ENCODE assay signal across 13 mouse cellular contexts in genomic region chr13:5866091-5866490, GRCm38 (mm10). TPM values are rescaled to one million over a fixed set of nuclear protein-coding genes. Genes with fewer than 3 reads are reported as not detected.
DNase-seq lines count a peak whose midpoint lies in the region; ATAC-seq and TF ChIP-seq lines count a peak whose summit lies in the region.
"Had no signal": no experiment of that assay in that cellular context is flagged by ENCODE, and none has a peak within 500 bp of the region (broad histone marks: within the 10 kb centered on the region; RNA-seq: fewer than 3 reads in every experiment).

No protein-coding gene starts in this region.

- no peak overlapping the region for H3K27ac ChIP-seq in heart, embryonic 10.5 days
- H3K27ac ChIP-seq in embryonic facial prominence, embryonic 15.5 days (replicated peaks) = no peak overlapping the region
- H3K27ac ChIP-seq in neural tube, embryonic 15.5 days (replicated peaks) = no peak overlapping the region
- H3K27ac ChIP-seq in cerebellum, adult 2 months (ENCODE audit: insufficient read depth, low read length) = no peak overlapping the region
- H3K27ac ChIP-seq: limb, embryonic 13.5 days had no signal

- no peak for TF ChIP-seq CTCF in cerebellum, adult 2 months (IDR thresholded peaks at IDR 0.05; ENCODE audit: borderline replicate concordance, insufficient read depth, low read depth, low read length)

- TF ChIP-seq POLR2A in cerebellum, adult 2 months (IDR thresholded peaks at IDR 0.05; ENCODE audit: borderline replicate concordance, insufficient read depth, low read length) = no peak

- H3K27me3 ChIP-seq in heart, embryonic 10.5 days (ENCODE audit: insufficient read depth, poor library complexity, severe bottlenecking) = no peaks in the 10 kb centered on the region
- no peaks in the 10 kb centered on the region for H3K27me3 ChIP-seq in megakaryocyte, embryonic 14.5 days (replicated peaks)
- H3K27me3 ChIP-seq in embryonic facial prominence, embryonic 15.5 days = no peaks in the 10 kb centered on the region
- H3K27me3 ChIP-seq in neural tube, embryonic 15.5 days (replicated peaks) = no peaks in the 10 kb centered on the region
- no peaks in the 10 kb centered on the region for H3K27me3 ChIP-seq in cerebellum, adult 2 months (ENCODE audit: control insufficient read depth, insufficient read depth, low read length)
- H3K27me3 ChIP-seq: limb, embryonic 13.5 days had no signal

- peak overlapping the region; percentile 46; the same call in 1 of the 2 replicates for H3K4me2 ChIP-seq in embryonic facial prominence, embryonic 15.5 days (replicated peaks)
- peak overlapping the region; percentile 60 for H3K4me2 ChIP-seq in neural tube, embryonic 15.5 days

- DNase-seq in heart, adult 11 months = peak; percentile 88
- DNase-seq in heart, embryonic 10.5 days (ENCODE audit: low spot score) = no peak
- DNase-seq in cerebellum, adult 2 months = no peak
- DNase-seq in layer of hippocampus, postnatal 14 days (ENCODE audit: low spot score in 2 of 2) = no peak
- DNase-seq: gastrocnemius, postnatal 36 days; kidney, postnatal 14 days; lung, postnatal 14 days had no signal

- H3K4me3 ChIP-seq in heart, embryonic 10.5 days = no peak overlapping the region
- H3K4me3 ChIP-seq in megakaryocyte, embryonic 14.5 days (replicated peaks) = peak overlapping the region; percentile 97
- no peak overlapping the region for H3K4me3 ChIP-seq in embryonic facial prominence, embryonic 15.5 days (replicated peaks)
- no peak overlapping the region for H3K4me3 ChIP-seq in neural tube, embryonic 15.5 days (replicated peaks)
- H3K4me3 ChIP-seq in cerebellum, adult 2 months (replicated peaks; ENCODE audit: insufficient read depth, low read depth, low read length) = no peak overlapping the region
- H3K4me3 ChIP-seq: limb, embryonic 13.5 days had no signal

- peaks cover 37% of the 10 kb centered on the region for H3K4me1 ChIP-seq in heart, embryonic 10.5 days
- peaks cover 53% of the 10 kb centered on the region for H3K4me1 ChIP-seq in megakaryocyte, embryonic 14.5 days
- H3K4me1 ChIP-seq in embryonic facial prominence, embryonic 15.5 days = peaks cover 37% of the 10 kb centered on the region
- H3K4me1 ChIP-seq in neural tube, embryonic 15.5 days = peaks cover 50% of the 10 kb centered on the region
- H3K4me1 ChIP-seq in cerebellum, adult 2 months (ENCODE audit: control insufficient read depth, insufficient read depth, low read length) = peaks cover 3% of the 10 kb centered on the region; the same call in 1 of the 2 replicates

- H3K9ac ChIP-seq in embryonic facial prominence, embryonic 15.5 days = no peak overlapping the region
- no peak overlapping the region for H3K9ac ChIP-seq in neural tube, embryonic 15.5 days (replicated peaks)
- H3K9ac ChIP-seq: limb, embryonic 13.5 days had no signal

- ATAC-seq in megakaryocyte, adult 5-6 weeks (ENCODE audit: poor library complexity, severe bottlenecking) = no peak
- no peak for ATAC-seq in embryonic facial prominence, embryonic 15.5 days (ENCODE audit: insufficient number of reproducible peaks, low FRiP score, low TSS enrichment, low read depth)
- no peak for ATAC-seq in neural tube, embryonic 15.5 days (ENCODE audit: low FRiP score)

- H3K36me3 ChIP-seq in heart, embryonic 10.5 days = peaks cover 39% of the 10 kb centered on the region
- peaks cover 67% of the 10 kb centered on the region for H3K36me3 ChIP-seq in megakaryocyte, embryonic 14.5 days (replicated peaks; ENCODE audit: low read length)
- H3K36me3 ChIP-seq in embryonic facial prominence, embryonic 15.5 days = peaks cover 37% of the 10 kb centered on the region
- peaks cover 39% of the 10 kb centered on the region for H3K36me3 ChIP-seq in neural tube, embryonic 15.5 days

- WGBS in heart, embryonic 10.5 days = 80% methylated on average over 6 of the region's 6 CpGs
- 77% methylated on average over 6 of the region's 6 CpGs for WGBS in embryonic facial prominence, embryonic 15.5 days
- WGBS in neural tube, embryonic 15.5 days = 74% methylated on average over 6 of the region's 6 CpGs
- WGBS in cerebellum, adult 2 months = 81% methylated on average over 6 of the region's 6 CpGs

- no peaks in the 10 kb centered on the region for H3K9me3 ChIP-seq in heart, embryonic 10.5 days
- no peaks in the 10 kb centered on the region for H3K9me3 ChIP-seq in megakaryocyte, embryonic 14.5 days
- H3K9me3 ChIP-seq in embryonic facial prominence, embryonic 15.5 days (replicated peaks) = no peaks in the 10 kb centered on the region
- H3K9me3 ChIP-seq in neural tube, embryonic 15.5 days (replicated peaks) = no peaks in the 10 kb centered on the region
- H3K9me3 ChIP-seq: G1E; limb, embryonic 13.5 days had no signal

RNA-seq across cellular contexts. Expression of gene Klf6, which starts 4.8 kb away (rescaled TPM):
- 56.1 and 63.8 TPM in 2 replicates for polyA plus RNA-seq in heart, embryonic 10.5 days (2016; fragmentation: Nextera tagmentation; extraction: Ambion mirVana)
- 51.6 and 132 TPM in 2 replicates for polyA plus RNA-seq in megakaryocyte, embryonic 14.5 days (2012; ENCODE audit: insufficient read depth, low replicate concordance)
- 160 and 180 TPM in 2 replicates for total RNA-seq in megakaryocyte, adult 5-6 weeks (2015)
- total RNA-seq in megakaryocyte, adult 5-6 weeks (2017) = 192 and 198 TPM in 2 replicates
- 90.1 and 97.1 TPM in 2 replicates for polyA plus RNA-seq in embryonic facial prominence, embryonic 15.5 days (2015; fragmentation: Nextera tagmentation; extraction: Ambion mirVana)
- polyA plus RNA-seq in neural tube, embryonic 15.5 days (2015; fragmentation: Nextera tagmentation; extraction: Ambion mirVana) = 88.2 and 90.5 TPM in 2 replicates
- 11.8 and 12.3 TPM in 2 replicates for polyA plus RNA-seq in cerebellum, adult 2 months (2012; rRNA removed)
- 10 to 100 TPM; 29.9 to 38.2 TPM for total RNA-seq in layer of hippocampus, postnatal 14 days (2021)
